Mouse (Mus musculus): ENCODE measurements at regions not wholly inside any gene's neighbourhood (a gene's known extent, or its start where the extent isn't known, plus 50 kb on each side); places are given as distances from the start of the nearest gene placed in this dataset.
A peak's percentile ranks its signal among the peaks of the same experiment; 100 is the strongest.

- DNase-seq = no peak
Observed at GRCm38 (mm10) chr7:111240234-111240826, 157.5 kb upstream of the Eif4g2 start.

GRCm38 (mm10) chr7:111237819-111238218, 155.0 kb upstream of the Eif4g2 start:
- no peak for DNase-seq

- DNase-seq = no peak
Observed at GRCm38 (mm10) chr7:111230630-111231029, 147.8 kb upstream of the Eif4g2 start.

GRCm38 (mm10) chr7:111227082-111227481, 144.3 kb upstream of the Eif4g2 start:
- DNase-seq = no peak

GRCm38 (mm10) chr7:111226026-111226656, 143.3 kb upstream of the Eif4g2 start:
- DNase-seq = no peak

- no peak for DNase-seq
Observed at GRCm38 (mm10) chr7:111215586-111215985, 132.8 kb upstream of the Eif4g2 start.

GRCm38 (mm10) chr7:111214226-111214906, 131.5 kb upstream of the Eif4g2 start:
- no peak for DNase-seq

- no peak for DNase-seq
Observed at GRCm38 (mm10) chr7:111212188-111212587, 129.4 kb upstream of the Eif4g2 start.

- DNase-seq = no peak
Observed at GRCm38 (mm10) chr7:111211641-111212040, 128.8 kb upstream of the Eif4g2 start.

- no peak for DNase-seq
Observed at GRCm38 (mm10) chr7:111210282-111210681, 127.5 kb upstream of the Eif4g2 start.

GRCm38 (mm10) chr7:111205876-111206275, 123.0 kb upstream of the Eif4g2 start:
- DNase-seq = no peak

GRCm38 (mm10) chr7:111198608-111199355, 116.0 kb upstream of the Eif4g2 start:
- no peak for DNase-seq

- peak; percentile 26 to 40 for DNase-seq
Observed at GRCm38 (mm10) chr7:111191674-111192073, 108.8 kb upstream of the Eif4g2 start.

- DNase-seq = no peak
Observed at GRCm38 (mm10) chr7:111191216-111191615, 108.4 kb upstream of the Eif4g2 start.

- DNase-seq = no peak
Observed at GRCm38 (mm10) chr7:111189731-111190130, 106.9 kb upstream of the Eif4g2 start.

- DNase-seq = no peak
Observed at GRCm38 (mm10) chr7:111185954-111186353, 103.1 kb upstream of the Eif4g2 start.

- DNase-seq = no peak
Observed at GRCm38 (mm10) chr7:111183512-111183911, 100.7 kb upstream of the Eif4g2 start.

GRCm38 (mm10) chr7:111182319-111182718, 99.5 kb upstream of the Eif4g2 start:
- DNase-seq = peak; percentile 56 to 73

GRCm38 (mm10) chr7:111179401-111180271, 96.8 kb upstream of the Eif4g2 start:
- DNase-seq = no peak

GRCm38 (mm10) chr7:111174393-111175124, 91.7 kb upstream of the Eif4g2 start:
- no peak for DNase-seq

- DNase-seq = no peak
Observed at GRCm38 (mm10) chr7:111172061-111172460, 89.2 kb upstream of the Eif4g2 start.

Data from cerebellum, postnatal 36 days (tissue).